Mouse (Mus musculus): ENCODE data around the gene Cox8b. TPM values are rescaled to one million over a fixed set of nuclear protein-coding genes. Genes with fewer than 3 reads are reported as not detected.
A peak's percentile ranks its signal among the peaks of the same experiment; 100 is the strongest.

Gene Cox8b
- 3,010 and 3,145 TPM in 2 replicates for total RNA-seq (2021)
- long read RNA-seq, experiment 1, transcript Cox8b-201 (2 exons, 360 nt) = major isoform, 1,456 of 1,504 reads
- long read RNA-seq, experiment 1, partial matches to known transcripts = 30 of 1,504 reads
- long read RNA-seq, experiment 1, other reads (novel, unspliced or antisense) = 18 of 1,504 reads
- long read RNA-seq, experiment 2, transcript Cox8b-201 (2 exons, 360 nt) = major isoform, 2,866 of 2,967 reads
- long read RNA-seq, experiment 2, partial matches to known transcripts = 0 of 2,967 reads
- long read RNA-seq, experiment 2, other reads (novel, unspliced or antisense) = 101 of 2,967 reads

DNA sequence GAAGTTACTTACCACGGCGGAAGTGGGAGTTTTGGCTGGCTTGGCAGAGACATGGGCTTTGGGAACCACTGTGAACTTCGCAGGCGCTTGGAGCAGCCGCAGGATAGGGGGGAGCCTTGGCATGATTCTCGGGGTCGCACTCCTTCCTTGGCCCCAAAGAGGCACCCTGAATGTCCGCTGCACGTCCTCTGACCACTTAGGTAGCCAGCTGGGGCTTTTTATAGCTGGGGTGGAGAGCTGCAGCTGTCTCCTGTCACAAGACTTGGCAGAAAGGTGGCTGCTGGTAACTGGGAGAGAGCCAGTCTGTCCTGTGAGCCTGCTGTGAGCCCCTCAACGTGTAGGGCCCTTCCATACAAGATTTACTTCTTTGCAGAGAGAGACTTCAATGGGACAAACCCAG lies at the start of gene Cox8b:
Cox8b (minus strand) TSS at position 227 of the 400 bp plus-strand sequence.
- DNase-seq = peak; percentile 43

DNA sequence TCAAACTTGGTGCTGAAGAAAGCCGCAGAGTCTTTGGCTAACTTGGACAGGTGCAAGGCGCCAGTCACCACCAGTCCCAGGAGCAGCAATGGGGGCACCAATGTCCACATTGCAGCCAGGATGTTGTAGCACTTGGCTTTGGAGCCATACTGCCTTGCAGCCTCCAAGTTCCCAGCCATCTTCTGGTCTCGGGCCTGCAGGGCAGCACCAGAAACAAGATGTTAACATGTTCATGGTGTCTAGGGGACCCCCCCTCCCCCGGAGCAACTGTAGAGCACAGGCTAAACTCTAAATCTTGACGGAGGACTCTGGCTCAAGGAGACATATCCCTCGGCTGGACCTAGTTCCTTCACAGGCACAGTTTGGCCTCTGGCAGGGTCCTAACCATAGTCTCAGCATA lies 49.0 kb upstream of the Cox8b start:
- no peak for DNase-seq

- DNase-seq = peak; percentile 79
Measured at GRCm38 (mm10) chr7:140948161-140948560, 47.9 kb upstream of the Cox8b start.

GRCm38 (mm10) chr7:140946980-140947379 lies 46.7 kb upstream of the Cox8b start:
- DNase-seq = peak; percentile 36

DNA sequence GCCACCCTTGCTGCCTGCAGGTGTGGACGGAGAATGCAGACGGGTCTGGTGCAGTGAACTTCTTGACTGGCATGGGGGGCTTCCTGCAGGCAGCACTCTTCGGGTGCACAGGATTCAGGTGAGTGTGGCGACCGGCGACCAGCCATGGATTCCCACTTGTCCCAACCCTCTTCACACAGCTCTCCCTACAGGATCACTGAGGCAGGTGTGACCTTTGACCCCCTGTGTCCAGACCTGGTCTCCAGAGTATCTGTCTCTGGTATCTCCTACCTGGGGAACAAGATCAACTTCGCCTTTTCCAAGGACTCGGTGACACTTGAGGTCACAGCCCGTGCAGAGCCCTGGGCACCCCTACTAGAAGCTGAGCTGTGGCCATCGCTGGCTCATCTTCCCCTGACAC lies 46.1 kb upstream of the Cox8b start:
- no peak for DNase-seq

DNA sequence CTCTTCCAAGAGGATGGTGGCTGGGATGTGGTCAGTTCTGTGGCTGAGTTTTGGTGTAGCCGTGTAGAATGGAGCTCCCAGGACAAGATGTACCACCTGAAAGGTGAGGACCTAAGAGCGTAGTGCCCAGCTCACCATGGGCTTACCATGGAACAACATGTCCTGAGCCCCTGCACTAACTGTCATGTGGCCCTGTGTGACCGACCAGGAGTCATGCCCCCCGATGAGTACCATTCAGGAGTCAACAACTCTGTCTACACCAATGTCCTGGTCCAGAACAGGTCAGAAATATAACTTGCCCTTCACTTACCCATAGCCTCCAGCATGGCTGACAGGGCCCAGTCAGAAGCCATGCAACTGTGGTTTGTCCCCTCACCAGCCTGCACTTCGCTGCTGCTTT lies 45.0 kb upstream of the Cox8b start:
- no peak for DNase-seq

GRCm38 (mm10) chr7:140944236-140944635 lies 44.0 kb upstream of the Cox8b start:
- no peak for DNase-seq

GRCm38 (mm10) chr7:140943356-140943755 lies 43.1 kb upstream of the Cox8b start:
- DNase-seq = no peak

GRCm38 (mm10) chr7:140942811-140943210 lies 42.6 kb upstream of the Cox8b start:
- DNase-seq = no peak

DNA sequence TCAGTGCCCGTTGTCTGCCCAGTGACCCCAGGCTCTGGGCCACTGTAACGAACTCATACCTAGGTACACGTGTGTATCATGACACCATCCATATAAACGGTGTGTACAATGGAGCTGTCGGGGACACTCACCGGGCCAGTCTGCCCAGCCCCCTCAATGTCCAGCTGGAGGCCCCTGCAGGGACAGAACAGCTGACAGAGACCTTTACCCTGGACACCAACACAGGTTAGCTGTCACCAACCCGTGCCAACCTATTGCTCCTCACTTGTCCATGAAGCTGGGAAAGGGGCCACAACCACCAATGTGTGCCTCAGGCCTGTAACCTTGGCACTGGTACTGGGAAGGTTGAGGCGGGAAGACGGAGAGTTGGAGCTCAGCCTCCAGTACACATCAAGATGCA lies 42.1 kb upstream of the Cox8b start:
- DNase-seq = peak; percentile 40

DNA sequence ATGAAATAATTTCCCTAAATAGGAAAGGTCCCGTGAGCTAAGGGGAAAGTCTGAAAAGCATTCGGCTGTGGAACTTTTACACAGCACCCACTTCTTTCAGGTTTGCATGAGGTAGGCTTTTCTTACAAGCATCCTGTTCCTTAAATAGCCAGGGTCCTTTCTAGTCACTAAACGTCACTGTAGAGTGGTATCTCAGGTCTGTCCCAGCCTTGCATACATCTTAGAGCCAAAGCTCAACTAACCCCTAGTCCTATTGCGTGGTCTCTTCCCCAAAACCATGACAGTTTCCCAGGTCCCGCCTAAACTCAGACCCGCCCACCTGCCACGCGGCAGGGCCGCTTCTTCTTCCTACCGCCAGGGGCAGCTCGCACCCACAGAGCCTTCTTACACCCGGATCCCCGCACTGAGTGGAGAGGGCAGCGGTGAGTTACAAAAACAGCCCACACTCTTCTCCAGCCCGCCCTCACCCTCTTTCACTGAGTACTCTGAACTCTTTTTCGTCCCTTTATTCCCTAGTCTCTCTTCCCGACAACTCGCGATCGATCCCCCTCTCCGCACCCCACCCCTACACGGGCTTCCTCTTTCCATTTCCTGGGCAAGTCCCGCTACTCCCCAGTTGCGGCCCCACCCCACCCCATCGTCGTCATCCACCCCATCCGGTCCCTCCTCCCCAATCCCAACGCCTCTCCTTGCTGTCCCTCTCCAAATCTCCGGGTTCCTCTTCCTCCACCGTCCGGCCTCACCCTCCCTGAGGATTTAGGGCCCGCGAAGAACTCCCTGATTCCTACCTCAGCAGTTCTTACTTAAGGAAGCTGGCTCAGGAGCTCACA lies 41.2 kb upstream of the Cox8b start, which contains the start of gene Pgghg:
Pgghg (plus strand) TSS at position 170 of the 830 bp plus-strand sequence.
- peak; percentile 94 for DNase-seq

DNA sequence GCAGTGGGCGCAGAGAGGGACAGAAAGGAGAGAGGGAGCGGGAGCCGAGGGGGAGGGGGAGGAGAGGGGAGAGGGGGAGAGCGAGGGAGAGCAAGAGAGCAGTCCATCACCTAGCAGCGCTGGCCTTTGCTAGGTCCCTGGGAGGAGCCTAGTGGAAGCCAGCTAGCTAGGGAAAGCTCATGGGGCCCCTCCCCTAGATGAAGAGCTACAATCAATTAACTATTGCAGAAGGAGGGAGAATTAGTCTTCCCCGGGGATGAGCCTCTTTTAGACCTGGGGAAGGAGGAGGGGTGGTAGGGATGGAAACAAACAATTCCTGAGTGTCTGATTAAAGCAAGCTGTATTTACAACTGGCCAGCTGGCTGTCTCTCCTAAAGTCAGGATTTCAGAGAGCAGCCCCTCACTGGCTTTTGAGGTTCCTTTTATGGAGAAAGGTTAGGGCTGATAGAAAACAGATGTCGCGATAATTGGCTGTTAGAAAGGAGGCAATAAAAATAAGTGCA lies 39.5 kb upstream of the Cox8b start:
- DNase-seq = peak; percentile 49

DNA sequence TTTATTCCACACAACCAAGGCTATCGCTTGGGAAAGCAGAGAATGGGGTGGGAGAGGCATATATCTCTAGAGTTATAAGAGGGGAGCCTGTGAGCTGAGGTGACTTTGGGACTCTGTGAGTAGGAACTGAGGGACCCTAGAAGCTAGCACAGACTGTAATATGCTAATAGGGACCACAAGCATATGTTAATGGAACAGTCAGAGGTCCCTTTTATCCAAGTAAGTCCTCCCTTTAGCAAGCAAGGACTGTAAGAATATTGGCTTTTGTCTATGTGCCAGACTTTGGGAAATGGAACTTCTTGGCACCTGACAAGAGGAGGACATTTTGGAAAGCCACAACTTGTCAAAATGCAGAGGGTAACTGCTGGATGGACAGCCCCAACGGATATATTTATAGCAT lies 38.6 kb upstream of the Cox8b start:
- no peak for DNase-seq

- DNase-seq = no peak
Measured at GRCm38 (mm10) chr7:140938436-140938835, 38.2 kb upstream of the Cox8b start.

DNA sequence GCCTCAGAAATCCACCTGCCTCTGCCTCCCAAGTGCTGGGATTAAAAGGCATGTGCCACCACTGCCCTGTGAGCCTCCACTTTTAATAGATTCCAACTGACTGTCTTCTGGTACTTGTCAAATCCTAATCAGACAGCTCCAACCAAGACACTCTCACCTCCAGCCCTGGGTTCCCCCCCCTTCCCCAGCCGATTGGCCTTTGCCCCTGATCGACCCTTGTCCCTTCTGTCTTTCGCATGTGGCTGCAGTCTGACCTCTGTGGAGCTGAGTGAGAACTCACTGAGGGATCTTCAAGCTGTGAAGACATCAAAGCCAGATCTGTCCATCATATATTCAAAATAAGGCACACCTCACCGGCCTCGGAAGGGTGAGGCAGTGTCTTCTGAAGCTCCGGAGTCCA lies 26.9 kb upstream of the Cox8b start:
- no peak for DNase-seq

- no peak for DNase-seq
Measured at GRCm38 (mm10) chr7:140923070-140923775, 23.0 kb upstream of the Cox8b start.

DNA sequence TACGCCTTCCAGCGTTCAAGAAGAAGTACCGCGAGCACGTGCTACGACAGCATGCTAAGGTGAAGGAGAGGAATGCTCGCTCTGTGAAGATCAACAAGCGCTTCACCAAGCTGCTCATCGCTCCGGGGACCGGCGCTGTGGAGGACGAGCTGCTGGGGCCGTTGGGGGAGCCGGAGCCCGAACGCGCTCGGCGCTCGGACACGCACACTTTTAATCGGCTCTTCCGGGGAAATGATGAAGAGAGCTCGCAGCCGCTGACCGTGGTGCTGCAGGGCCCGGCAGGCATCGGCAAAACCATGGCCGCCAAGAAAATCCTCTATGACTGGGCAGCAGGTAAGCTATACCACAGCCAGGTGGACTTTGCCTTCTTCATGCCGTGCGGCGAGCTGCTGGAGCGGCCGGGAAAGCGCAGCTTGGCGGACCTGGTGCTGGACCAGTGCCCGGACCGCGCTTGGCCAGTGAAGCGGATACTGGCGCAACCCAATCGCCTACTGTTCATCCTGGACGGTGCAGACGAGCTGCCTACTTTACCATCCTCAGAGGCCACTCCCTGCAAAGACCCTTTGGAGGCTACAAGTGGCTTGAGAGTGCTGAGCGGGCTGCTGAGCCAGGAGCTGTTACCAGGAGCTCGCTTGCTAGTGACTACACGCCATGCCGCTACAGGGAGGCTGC lies 22.3 kb upstream of the Cox8b start:
- DNase-seq = peak; percentile 77

- no peak for DNase-seq
Measured at GRCm38 (mm10) chr7:140921225-140921975, 21.2 kb upstream of the Cox8b start.

GRCm38 (mm10) chr7:140920418-140921029 lies 20.3 kb upstream of the Cox8b start, which contains the start of gene Nlrp6:
Nlrp6 (plus strand) TSS chr7:140920902.
- DNase-seq = no peak

DNA sequence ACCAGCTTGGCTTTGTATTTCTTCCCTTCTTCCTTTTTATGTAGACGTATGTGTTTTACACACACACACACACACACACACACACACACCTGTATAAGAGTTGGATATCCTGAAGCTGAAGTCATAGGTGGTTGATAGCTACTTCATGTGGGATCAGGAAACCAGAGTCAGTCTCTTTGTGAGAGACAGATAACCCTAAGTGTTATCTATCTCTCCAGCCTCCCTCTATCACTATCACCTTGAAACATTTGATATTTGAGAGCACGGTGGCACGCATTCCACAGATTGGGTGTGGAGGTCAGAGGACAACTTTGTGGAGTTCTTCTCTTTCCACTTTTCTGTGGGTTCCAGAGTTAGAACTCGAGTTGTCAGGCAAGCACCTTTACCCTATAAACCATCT lies 19.7 kb upstream of the Cox8b start:
- DNase-seq = no peak
